Mouse (Mus musculus) heart, embryonic 15.5 days (tissue): Measurements from ENCODE around the gene Pla2g16. TPM values are rescaled to one million over a fixed set of nuclear protein-coding genes. Genes with fewer than 3 reads are reported as not detected.

Experiments used
- ATAC-seq: fragments of 200-750 bp; cut with Nextera tagmentation; replicated peaks from 2 replicates; pipeline ENCODE4 v1.8.0; 2017; ENCODE audit warnings: low read depth, moderate TSS enrichment; ENCODE audit not compliant: insufficient number of reproducible peaks, insufficient read depth, low FRiP score
- H3K27ac ChIP-seq: fragments of 300-500 bp; sonication (generic); 2 replicates; pipeline ENCODE4 v1.5.1; 2015; ENCODE audit warnings: mild to moderate bottlenecking, inconsistent platforms
- H3K27me3 ChIP-seq: fragments of 300-500 bp; sonication (generic); 2 replicates; pipeline ENCODE4 v1.6.1; 2015; ENCODE audit warnings: inconsistent platforms
- H3K36me3 ChIP-seq: fragments of 300-500 bp; sonication (generic); 2 replicates; pipeline ENCODE4 v1.6.1; 2015; ENCODE audit warnings: mild to moderate bottlenecking, inconsistent platforms
- H3K4me1 ChIP-seq: fragments of 300-500 bp; sonication (generic); replicated peaks from 2 replicates; pipeline ENCODE4 v1.6.1; 2015; ENCODE audit warnings: inconsistent platforms
- H3K4me2 ChIP-seq: fragments of 300-500 bp; sonication (generic); 2 replicates; pipeline ENCODE4 v1.6.1; 2015; ENCODE audit warnings: inconsistent platforms, mild to moderate bottlenecking, moderate library complexity
- H3K4me3 ChIP-seq: fragments of 300-500 bp; sonication (generic); 2 replicates; pipeline ENCODE4 v1.5.1; 2015; ENCODE audit warnings: mild to moderate bottlenecking, inconsistent platforms
- H3K9ac ChIP-seq: fragments of 300-500 bp; sonication (generic); 2 replicates; pipeline ENCODE4 v1.6.1; 2015; ENCODE audit warnings: mild to moderate bottlenecking, inconsistent platforms
- H3K9me3 ChIP-seq: fragments of 300-500 bp; sonication (generic); replicated peaks from 2 replicates; pipeline ENCODE4 v1.6.1; 2016; ENCODE audit warnings: inconsistent platforms
- WGBS: fragments of 180-500 bp; shearing (Covaris S2); methylation state at CpG from one replicate; pipeline ENCODE4 v1.1.7; 2015; ENCODE audit warnings: mixed read lengths; 5-methylcytosine and 5-hydroxymethylcytosine counted together
- polyA plus RNA-seq: library from polyadenylated mRNA; unstranded; fragments of >200 nt; fragmentation: Nextera tagmentation; extraction: Ambion mirVana; gene quantifications from 2 replicates; pipeline ENCODE4 v1.2.1, GENCODE M21; 2015

Gene Pla2g16
- polyA plus RNA-seq, 1 experiment from 2014 or later: 52.7 TPM

GRCm38 (mm10) chr19:7551550-7552300 is 5.5 kb upstream of the Pla2g16 start:
- Histone ChIP-seq H3K9me3 (no peaks in the 10 kb centered on the region), H3K4me1 (peaks cover 25% of the 10 kb centered on the region), H3K4me3 (no peak overlapping the region), H3K27me3 (no peaks in the 10 kb centered on the region), H3K4me2 (no peak overlapping the region), H3K36me3 (no peaks in the 10 kb centered on the region), H3K9ac (no peak overlapping the region), H3K27ac (peak overlapping the region; percentile 63)
- 23% methylated on average over 4 of the region's 4 CpGs for WGBS
- peak; percentile 60 for ATAC-seq

DNA sequence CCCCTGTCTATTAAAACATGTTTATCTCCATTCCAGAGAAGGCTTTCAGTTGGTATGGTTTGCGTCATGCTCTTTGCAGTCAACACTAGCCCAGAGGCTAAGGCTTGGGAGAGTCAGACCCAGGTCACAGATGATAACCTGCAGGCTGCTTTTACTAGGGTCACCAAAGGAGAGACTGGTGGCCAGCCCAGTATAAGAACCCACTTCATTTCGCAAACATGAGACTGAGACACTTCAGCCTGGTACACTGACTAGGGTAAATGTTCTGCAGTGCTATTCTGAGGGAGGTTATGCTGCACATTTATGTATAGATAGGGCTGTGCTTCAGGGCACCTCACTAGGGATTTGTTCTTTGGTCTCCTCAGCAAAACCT is 5.0 kb upstream of the Pla2g16 start:
- Histone ChIP-seq H3K36me3 (no peaks in the 10 kb centered on the region), H3K9me3 (no peaks in the 10 kb centered on the region), H3K27ac (peak overlapping the region; percentile 63), H3K9ac (no peak overlapping the region), H3K4me2 (no peak overlapping the region), H3K4me3 (no peak overlapping the region), H3K4me1 (peaks cover 28% of the 10 kb centered on the region), H3K27me3 (no peaks in the 10 kb centered on the region)
- ATAC-seq: peak; percentile 48; the same call in 1 of the 2 replicates
- WGBS: 25% methylated on average over 2 of the region's 2 CpGs

DNA sequence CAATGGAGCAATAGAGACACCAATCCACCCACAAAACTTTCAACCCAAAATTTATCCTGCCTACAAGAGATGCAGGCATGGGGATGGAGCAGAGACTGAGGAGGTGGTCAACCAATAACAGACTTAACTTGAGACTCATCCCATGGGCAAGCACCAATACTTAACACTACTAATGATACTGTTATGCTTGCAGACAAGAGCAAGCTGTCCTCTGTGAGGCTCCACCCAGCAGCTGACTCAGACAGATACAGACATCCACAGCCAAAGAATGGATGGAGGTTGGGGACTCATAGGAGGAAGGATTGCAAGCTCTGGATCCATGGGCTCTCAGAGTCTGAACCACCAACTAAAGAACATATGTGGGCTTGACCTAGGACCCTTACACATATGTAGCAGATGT is 3.8 kb upstream of the Pla2g16 start:
- Histone ChIP-seq H3K4me1 (peaks cover 28% of the 10 kb centered on the region), H3K4me3 (no peak overlapping the region), H3K36me3 (no peaks in the 10 kb centered on the region), H3K27ac (no peak overlapping the region), H3K9me3 (no peaks in the 10 kb centered on the region), H3K4me2 (no peak overlapping the region), H3K9ac (no peak overlapping the region), H3K27me3 (no peaks in the 10 kb centered on the region)
- no peak for ATAC-seq

DNA sequence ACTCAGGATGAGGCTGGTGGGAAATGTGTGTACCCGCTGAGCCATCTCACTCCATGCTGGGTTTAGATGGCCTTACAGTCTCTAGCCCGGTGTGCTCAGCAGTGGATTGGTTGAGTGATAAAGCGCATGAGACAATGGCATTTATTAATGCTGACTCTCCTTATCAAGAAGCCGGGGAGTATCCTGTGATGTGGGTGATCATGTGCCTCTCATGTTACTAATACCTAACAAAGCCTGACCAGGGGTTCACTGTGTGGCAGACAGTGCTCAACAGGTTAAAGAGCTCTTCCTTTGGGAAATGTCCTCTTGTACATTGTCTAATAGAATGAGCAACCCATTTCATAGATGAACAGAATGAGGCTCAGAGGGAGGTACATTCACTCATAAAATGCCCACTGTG is 2.4 kb upstream of the Pla2g16 start:
- 66% methylated on average over 4 of the region's 4 CpGs for WGBS
- H3K27ac ChIP-seq: no peak overlapping the region
- no peak for ATAC-seq
- H3K9ac ChIP-seq: no peak overlapping the region
- no peak overlapping the region for H3K4me3 ChIP-seq
- no peaks in the 10 kb centered on the region for H3K36me3 ChIP-seq
- no peaks in the 10 kb centered on the region for H3K9me3 ChIP-seq
- peaks cover 24% of the 10 kb centered on the region for H3K4me1 ChIP-seq
- no peaks in the 10 kb centered on the region for H3K27me3 ChIP-seq
- H3K4me2 ChIP-seq: no peak overlapping the region

DNA sequence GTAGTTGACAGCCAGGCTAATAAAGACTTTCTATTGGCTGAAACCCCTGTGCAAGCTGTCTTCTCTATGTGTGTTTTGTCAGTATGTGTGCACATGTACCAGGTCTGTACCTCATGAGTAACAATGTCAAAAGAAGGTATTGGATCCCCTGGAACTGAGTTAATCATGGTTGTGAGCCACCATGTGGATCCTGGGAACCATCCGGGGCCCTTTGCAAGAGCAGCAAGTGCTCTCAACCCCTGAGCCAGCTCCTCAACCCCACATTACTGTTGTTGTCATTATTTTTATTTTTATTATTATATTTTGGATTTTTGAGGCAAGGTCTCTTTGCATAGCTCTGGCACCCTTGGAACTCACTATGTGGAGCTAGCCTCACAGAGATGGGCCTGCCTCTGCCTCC is 618 bp upstream of the Pla2g16 start:
- no peaks in the 10 kb centered on the region for H3K27me3 ChIP-seq
- ATAC-seq: no peak
- H3K4me1 ChIP-seq: peaks cover 22% of the 10 kb centered on the region
- H3K9ac ChIP-seq: no peak overlapping the region
- H3K9me3 ChIP-seq: no peaks in the 10 kb centered on the region
- WGBS: 92% methylated on average over 1 of the region's 1 CpGs
- H3K4me3 ChIP-seq: no peak overlapping the region
- H3K36me3 ChIP-seq: no peaks in the 10 kb centered on the region
- H3K4me2 ChIP-seq: no peak overlapping the region
- H3K27ac ChIP-seq: no peak overlapping the region

GRCm38 (mm10) chr19:7557844-7558243 is 585 bp downstream of the Pla2g16 start:
- H3K9me3 ChIP-seq: no peaks in the 10 kb centered on the region
- H3K27ac ChIP-seq: peak overlapping the region; percentile 85
- ATAC-seq: peak; percentile 8; the same call in 1 of the 2 replicates
- no peaks in the 10 kb centered on the region for H3K27me3 ChIP-seq
- H3K9ac ChIP-seq: peak overlapping the region; percentile 69
- peak overlapping the region; percentile 65 for H3K4me3 ChIP-seq
- no peaks in the 10 kb centered on the region for H3K36me3 ChIP-seq
- WGBS: under 1% methylated on average over 4 of the region's 4 CpGs
- peak overlapping the region; percentile 73 for H3K4me2 ChIP-seq
- H3K4me1 ChIP-seq: peaks cover 10% of the 10 kb centered on the region

- no peaks in the 10 kb centered on the region for H3K36me3 ChIP-seq
- no peaks in the 10 kb centered on the region for H3K27me3 ChIP-seq
- H3K9me3 ChIP-seq: no peaks in the 10 kb centered on the region
- peak overlapping the region; percentile 73 for H3K4me2 ChIP-seq
- ATAC-seq: no peak
- peak overlapping the region; percentile 65 for H3K4me3 ChIP-seq
- 0 out of 2 replicates have a peak overlapping the region, but pooled peaks have one; percentile 69 for H3K9ac ChIP-seq
- WGBS: 64% methylated on average over 4 of the region's 4 CpGs
- H3K4me1 ChIP-seq: peaks cover 10% of the 10 kb centered on the region; the same call in 1 of the 2 replicates
- H3K27ac ChIP-seq: no peak overlapping the region
Measured at GRCm38 (mm10) chr19:7558675-7559074, 1.4 kb downstream of the Pla2g16 start.

GRCm38 (mm10) chr19:7559986-7560385 is 2.7 kb downstream of the Pla2g16 start:
- no peaks in the 10 kb centered on the region for H3K27me3 ChIP-seq
- WGBS: 55% methylated on average over 4 of the region's 4 CpGs
- no peak for ATAC-seq
- no peak overlapping the region for H3K27ac ChIP-seq
- H3K36me3 ChIP-seq: no peaks in the 10 kb centered on the region
- H3K9me3 ChIP-seq: no peaks in the 10 kb centered on the region
- H3K4me2 ChIP-seq: no peak overlapping the region
- H3K4me1 ChIP-seq: peaks cover 10% of the 10 kb centered on the region; the same call in 1 of the 2 replicates
- no peak overlapping the region for H3K9ac ChIP-seq
- H3K4me3 ChIP-seq: no peak overlapping the region

GRCm38 (mm10) chr19:7561456-7561855 is 4.2 kb downstream of the Pla2g16 start:
- Histone ChIP-seq H3K4me1 (peaks cover 10% of the 10 kb centered on the region; the same call in 1 of the 2 replicates), H3K27me3 (no peaks in the 10 kb centered on the region), H3K9ac (no peak overlapping the region), H3K4me2 (no peak overlapping the region), H3K9me3 (no peaks in the 10 kb centered on the region), H3K4me3 (no peak overlapping the region), H3K36me3 (no peaks in the 10 kb centered on the region), H3K27ac (no peak overlapping the region)
- ATAC-seq: no peak
- 58% methylated on average over 3 of the region's 3 CpGs for WGBS

- H3K4me1 ChIP-seq: peaks cover 6% of the 10 kb centered on the region; the same call in 1 of the 2 replicates
- H3K9me3 ChIP-seq: no peaks in the 10 kb centered on the region
- 75% methylated on average over 10 of the region's 10 CpGs for WGBS
- H3K27ac ChIP-seq: no peak overlapping the region
- H3K27me3 ChIP-seq: no peaks in the 10 kb centered on the region
- H3K9ac ChIP-seq: no peak overlapping the region
- no peak overlapping the region for H3K4me2 ChIP-seq
- no peaks in the 10 kb centered on the region for H3K36me3 ChIP-seq
- no peak overlapping the region for H3K4me3 ChIP-seq
- ATAC-seq: no peak
Measured at GRCm38 (mm10) chr19:7562601-7563129, 5.4 kb downstream of the Pla2g16 start.

GRCm38 (mm10) chr19:7563676-7564075 is 6.4 kb downstream of the Pla2g16 start:
- H3K27ac ChIP-seq: no peak overlapping the region

GRCm38 (mm10) chr19:7564457-7564856 is 7.2 kb downstream of the Pla2g16 start:
- H3K4me1 ChIP-seq: peaks cover 11% of the 10 kb centered on the region; the same call in 1 of the 2 replicates
- no peaks in the 10 kb centered on the region for H3K36me3 ChIP-seq
- ATAC-seq: no peak
- no peak overlapping the region for H3K9ac ChIP-seq
- no peak overlapping the region for H3K4me2 ChIP-seq
- no peaks in the 10 kb centered on the region for H3K9me3 ChIP-seq
- no peaks in the 10 kb centered on the region for H3K27me3 ChIP-seq
- WGBS: 83% methylated on average over 1 of the region's 1 CpGs
- no peak overlapping the region for H3K27ac ChIP-seq
- no peak overlapping the region for H3K4me3 ChIP-seq

More at GRCm38 (mm10) chr19:7563676-7564075, 6.4 kb downstream of the Pla2g16 start:
- H3K4me2 ChIP-seq: no peak overlapping the region
- no peak overlapping the region for H3K4me3 ChIP-seq
- 84% methylated on average over 2 of the region's 2 CpGs for WGBS
- no peaks in the 10 kb centered on the region for H3K36me3 ChIP-seq
- H3K4me1 ChIP-seq: peaks cover 8% of the 10 kb centered on the region; the same call in 1 of the 2 replicates
- no peaks in the 10 kb centered on the region for H3K27me3 ChIP-seq
- H3K9me3 ChIP-seq: no peaks in the 10 kb centered on the region
- H3K9ac ChIP-seq: no peak overlapping the region
- no peak for ATAC-seq
